Mouse (Mus musculus): ENCODE data around the gene Gm17334. TPM values are rescaled to one million over a fixed set of nuclear protein-coding genes. Genes with fewer than 3 reads are reported as not detected.

Gene Gm17334
- total and polyA plus RNA-seq, 3 experiments, result not detected

DNA sequence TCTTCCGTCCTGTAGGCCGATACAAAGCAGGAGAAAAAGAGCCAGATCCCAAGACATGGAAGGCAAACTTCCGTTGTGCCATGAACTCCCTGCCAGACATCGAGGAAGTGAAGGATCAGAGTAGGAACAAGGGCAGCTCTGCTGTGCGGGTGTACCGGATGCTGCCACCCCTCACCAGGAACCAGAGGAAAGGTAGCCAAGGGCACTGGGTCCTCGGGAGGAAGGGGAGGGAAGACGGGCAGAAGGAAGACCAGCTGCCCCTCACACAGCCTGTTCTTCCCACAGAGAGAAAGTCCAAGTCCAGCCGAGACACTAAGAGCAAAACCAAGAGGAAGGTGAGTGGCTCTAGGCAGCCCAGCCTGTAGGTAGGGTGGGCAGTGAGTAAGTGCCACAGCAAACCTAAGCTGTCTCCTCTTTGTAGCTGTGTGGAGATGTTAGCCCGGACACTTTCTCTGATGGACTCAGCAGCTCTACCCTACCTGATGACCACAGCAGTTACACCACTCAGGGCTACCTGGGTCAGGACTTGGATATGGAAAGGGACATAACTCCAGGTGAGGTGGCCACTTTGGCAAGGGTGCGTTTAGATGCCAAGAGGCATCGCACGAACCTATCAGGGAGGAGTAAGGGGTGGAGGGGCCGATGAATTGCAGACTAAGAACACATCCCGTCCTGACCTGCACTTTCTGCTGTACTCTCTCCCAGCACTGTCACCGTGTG lies 814 bp upstream of the Gm17334 start:
- H3K9ac ChIP-seq (ENCODE audit: control insufficient read depth, low read depth, low read length, poor library complexity, severe bottlenecking), result no peak overlapping the region
- DNase-seq (ENCODE audit: low read depth, low spot score), result no peak
- H3K4me3 ChIP-seq (ENCODE audit: control insufficient read depth in 1 of 2, insufficient read depth in 1 of 2, low read depth in 2 of 2, low read length in 2 of 2), result no peak overlapping the region
- H3K27ac ChIP-seq (ENCODE audit: control insufficient read depth, low read depth, low read length), result no peak overlapping the region
- no peaks in the 10 kb centered on the region for H3K79me2 ChIP-seq (ENCODE audit: control insufficient read depth, insufficient read depth, low read length, poor library complexity)
- no peaks in the 10 kb centered on the region for H3K9me3 ChIP-seq (replicated peaks; ENCODE audit: insufficient read depth, low read length)
- peaks cover 0 to 2% of the 10 kb centered on the region in 2 experiments; a peak in 2 of 4 replicates for H3K36me3 ChIP-seq (ENCODE audit: control insufficient read depth in 1 of 2, insufficient read depth in 2 of 2, low read length in 2 of 2)
- peaks cover 0 to 10% of the 10 kb centered on the region in 2 experiments; a peak in 2 of 4 replicates for H3K4me1 ChIP-seq (ENCODE audit: control insufficient read depth in 1 of 2, insufficient read depth in 2 of 2, low read length in 2 of 2)
- peaks cover 0 to 4% of the 10 kb centered on the region in 2 experiments; a peak in 1 of 4 replicates for H3K27me3 ChIP-seq (ENCODE audit: control insufficient read depth in 1 of 2, insufficient read depth in 2 of 2, low read length in 2 of 2)
- TF ChIP-seq MYC (IDR thresholded peaks at IDR 0.05; ENCODE audit: low read depth, low read length) (no peak), ZMIZ1 (IDR thresholded peaks at IDR 0.05; ENCODE audit: low read depth, low read length) (no peak), HCFC1 (IDR thresholded peaks at IDR 0.05; ENCODE audit: low read depth, low read length) (no peak), POLR2AphosphoS2 (IDR thresholded peaks at IDR 0.05; ENCODE audit: low read length) (no peak), MAFK (IDR thresholded peaks at IDR 0.05; ENCODE audit: borderline replicate concordance, low read depth, low read length) (no peak), RCOR1 (IDR thresholded peaks at IDR 0.05; ENCODE audit: low read depth, low read length) (no peak), MEF2A (IDR thresholded peaks at IDR 0.05; ENCODE audit: extremely low read depth, insufficient replicate concordance, low read depth, low read length, poor library complexity, severe bottlenecking) (no peak), ETS1 (IDR thresholded peaks at IDR 0.05; ENCODE audit: low read depth, low read length) (no peak), TCF12 (IDR thresholded peaks at IDR 0.05; ENCODE audit: low read depth, low read length) (no peak), BHLHE40 (IDR thresholded peaks at IDR 0.05; ENCODE audit: borderline replicate concordance, low read depth, low read length) (no peak), ZNF384 (IDR thresholded peaks at IDR 0.05; ENCODE audit: low read depth, low read length) (no peak)

GRCm38 (mm10) chr11:53772536-53772935 lies 451 bp downstream of the Gm17334 start:
- Histone ChIP-seq H3K36me3 (ENCODE audit: control insufficient read depth in 1 of 2, insufficient read depth in 2 of 2, low read length in 2 of 2) (peaks cover 0 to 2% of the 10 kb centered on the region in 2 experiments; a peak in 2 of 4 replicates), H3K4me1 (ENCODE audit: control insufficient read depth in 1 of 2, insufficient read depth in 2 of 2, low read length in 2 of 2) (peaks cover 0 to 8% of the 10 kb centered on the region in 2 experiments; a peak in 2 of 4 replicates), H3K27me3 (ENCODE audit: control insufficient read depth in 1 of 2, insufficient read depth in 2 of 2, low read length in 2 of 2) (peaks cover 3 to 4% of the 10 kb centered on the region in 2 experiments; a peak in 2 of 4 replicates), H3K9me3 (replicated peaks; ENCODE audit: insufficient read depth, low read length) (no peaks in the 10 kb centered on the region), H3K79me2 (ENCODE audit: control insufficient read depth, insufficient read depth, low read length, poor library complexity) (no peaks in the 10 kb centered on the region), H3K9ac (ENCODE audit: control insufficient read depth, low read depth, low read length, poor library complexity, severe bottlenecking) (no peak overlapping the region), H3K4me3 (ENCODE audit: control insufficient read depth in 1 of 2, insufficient read depth in 1 of 2, low read depth in 2 of 2, low read length in 2 of 2) (no peak overlapping the region), H3K27ac (ENCODE audit: control insufficient read depth, low read depth, low read length) (no peak overlapping the region)
- peak; percentile 32 for DNase-seq (ENCODE audit: low read depth, low spot score)
- TF ChIP-seq JUND (IDR thresholded peaks at IDR 0.05; ENCODE audit: low read depth, low read length) (no peak), ZNF384 (IDR thresholded peaks at IDR 0.05; ENCODE audit: low read depth, low read length) (no peak), TAL1 (IDR thresholded peaks at IDR 0.05; ENCODE audit: low read length) (no peak), MYB (IDR thresholded peaks at IDR 0.05; ENCODE audit: low read depth, low read length) (no peak), EP300 (IDR thresholded peaks at IDR 0.05; ENCODE audit: low read depth in 1 of 2, low read length in 2 of 2) (no peak), MYC (IDR thresholded peaks at IDR 0.05; ENCODE audit: low read depth, low read length) (no peak), MAX (IDR thresholded peaks at IDR 0.05; ENCODE audit: low read length) (no peak), MAFK (IDR thresholded peaks at IDR 0.05; ENCODE audit: borderline replicate concordance, low read depth, low read length) (no peak)

Data from MEL (cell line).